Mouse (Mus musculus) stomach, embryonic 15.5 days (tissue): ENCODE data around the gene Zfp949. TPM values are rescaled to one million over a fixed set of nuclear protein-coding genes. Genes with fewer than 3 reads are reported as not detected.

ENCODE experiments used
- polyA plus RNA-seq: library from polyadenylated mRNA; unstranded; fragments of >200 nt; fragmentation: Nextera tagmentation; extraction: Ambion mirVana; gene quantifications from 2 replicates; pipeline ENCODE4 v1.2.1, GENCODE M21; 2015

Gene Zfp949
- polyA plus RNA-seq, 1 experiment from 2014 or later = 10.1 TPM

Other genes starting within 250 kb of the Zfp949 start
- 3.4 and 4.5 TPM in 2 replicates for gene Nt5e, start 220.8 kb upstream of the Zfp949 start, polyA plus RNA-seq
- 29.4 and 34.2 TPM in 2 replicates for gene Snx14, start 109.1 kb upstream of the Zfp949 start, polyA plus RNA-seq
- gene Gm20537, start 91.4 kb upstream of the Zfp949 start, polyA plus RNA-seq = 0.37 and 0.65 TPM in 2 replicates
- gene Syncrip, start 65.4 kb upstream of the Zfp949 start, polyA plus RNA-seq = 88.7 and 93.1 TPM in 2 replicates
- gene Trim43a, start 32.9 kb downstream of the Zfp949 start, polyA plus RNA-seq = 0.09 and 0.24 TPM in 2 replicates
- 43.3 and 44.1 TPM in 2 replicates for gene Mthfsl, start 172.3 kb downstream of the Zfp949 start, polyA plus RNA-seq
- 0.49 and 0.59 TPM in 2 replicates for gene Bcl2a1d, start 183.9 kb downstream of the Zfp949 start, polyA plus RNA-seq